Mouse (Mus musculus) lung, postnatal 0 days (tissue): ENCODE measurements at regions not wholly inside any gene's neighbourhood (a gene's known extent, or its start where the extent isn't known, plus 50 kb on each side); places are given as distances from the start of the nearest gene placed in this dataset.

Experiments used
- CTCF ChIP-seq: IDR thresholded peaks from 2 replicates; pipeline ENCODE4 v1.5.1; 2016; ENCODE audit warnings: antibody characterized with exemption, mild to moderate bottlenecking
- EP300 ChIP-seq: IDR thresholded peaks from 2 replicates; pipeline ENCODE4 v1.6.1; 2016; ENCODE audit warnings: antibody characterized with exemption, mild to moderate bottlenecking, control low read depth

GRCm38 (mm10) chr13:44657905-44658414 is 71.3 kb upstream of the Jarid2 start:
- TF ChIP-seq CTCF: no peak
- no peak for TF ChIP-seq EP300
